Mouse (Mus musculus): Measurements from ENCODE around the gene Fbxl22. TPM values are rescaled to one million over a fixed set of nuclear protein-coding genes. Genes with fewer than 3 reads are reported as not detected.

The Fbxl22 gene
- total RNA-seq, 4 experiments from 2014 or later, result 0.16 to 0.39 (median 0.23) TPM

DNA sequence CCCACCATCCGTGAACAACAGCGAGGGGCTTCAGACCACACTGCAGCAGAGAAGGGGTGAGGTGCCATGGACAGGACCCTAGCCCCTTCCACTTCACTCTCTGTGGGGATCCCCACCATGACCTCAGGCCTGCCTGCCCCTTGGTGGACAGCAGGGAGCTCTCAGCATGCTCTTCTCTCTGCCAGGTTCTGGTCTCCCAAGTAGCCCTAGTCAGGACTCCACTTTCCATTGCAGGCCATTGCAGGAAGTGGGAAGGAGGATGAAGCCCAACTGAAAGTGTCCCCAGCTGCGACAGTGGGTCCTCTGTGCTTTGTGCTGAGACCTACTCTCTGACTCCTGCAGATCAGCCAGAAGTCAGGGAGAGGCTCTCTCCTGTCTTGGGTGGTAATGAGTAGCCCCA, 6.7 kb downstream of the Fbxl22 start:
- no peak for DNase-seq (ENCODE audit: low spot score in 2 of 2)

DNA sequence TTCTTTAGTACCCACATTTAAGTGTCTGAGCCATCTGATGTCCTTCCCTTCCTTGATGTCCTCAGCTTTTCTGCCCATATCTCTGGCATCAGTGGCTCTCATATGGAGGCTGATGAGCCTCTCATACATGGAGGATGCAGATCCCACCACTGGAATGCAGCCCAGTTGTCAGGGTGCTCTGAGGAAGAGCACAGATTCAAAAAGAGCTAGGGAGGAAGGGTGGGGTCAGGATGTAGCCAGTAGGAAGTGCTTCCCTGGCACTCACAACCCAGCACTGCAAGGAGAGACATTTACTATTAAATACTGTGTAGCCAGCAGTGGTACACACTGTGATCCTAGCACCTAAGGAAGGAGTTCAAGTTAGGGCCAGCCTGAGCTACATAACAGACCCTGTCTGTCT, 8.0 kb downstream of the Fbxl22 start:
- DNase-seq (ENCODE audit: low spot score in 2 of 2), result no peak

DNA sequence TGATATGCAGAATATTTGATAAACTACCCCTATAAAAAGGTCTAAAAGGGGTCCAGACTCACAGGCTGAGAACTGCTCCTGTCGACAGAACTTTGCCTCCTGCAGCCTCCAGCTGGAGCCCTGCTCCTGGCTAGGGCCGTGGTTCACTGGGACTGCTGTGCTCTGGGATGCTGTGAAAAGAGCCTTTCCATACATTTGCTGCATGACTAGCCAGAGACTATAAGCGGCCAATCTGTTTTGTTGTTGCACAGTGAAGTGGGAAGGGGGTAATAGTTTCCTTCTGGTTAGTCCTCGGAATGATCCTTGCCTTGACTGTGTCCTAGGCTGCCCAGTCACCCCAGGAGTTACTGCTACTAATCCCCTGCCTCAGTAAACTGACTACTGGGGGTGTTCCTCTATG, 8.4 kb downstream of the Fbxl22 start:
- DNase-seq (ENCODE audit: low spot score in 2 of 2), result no peak

DNA sequence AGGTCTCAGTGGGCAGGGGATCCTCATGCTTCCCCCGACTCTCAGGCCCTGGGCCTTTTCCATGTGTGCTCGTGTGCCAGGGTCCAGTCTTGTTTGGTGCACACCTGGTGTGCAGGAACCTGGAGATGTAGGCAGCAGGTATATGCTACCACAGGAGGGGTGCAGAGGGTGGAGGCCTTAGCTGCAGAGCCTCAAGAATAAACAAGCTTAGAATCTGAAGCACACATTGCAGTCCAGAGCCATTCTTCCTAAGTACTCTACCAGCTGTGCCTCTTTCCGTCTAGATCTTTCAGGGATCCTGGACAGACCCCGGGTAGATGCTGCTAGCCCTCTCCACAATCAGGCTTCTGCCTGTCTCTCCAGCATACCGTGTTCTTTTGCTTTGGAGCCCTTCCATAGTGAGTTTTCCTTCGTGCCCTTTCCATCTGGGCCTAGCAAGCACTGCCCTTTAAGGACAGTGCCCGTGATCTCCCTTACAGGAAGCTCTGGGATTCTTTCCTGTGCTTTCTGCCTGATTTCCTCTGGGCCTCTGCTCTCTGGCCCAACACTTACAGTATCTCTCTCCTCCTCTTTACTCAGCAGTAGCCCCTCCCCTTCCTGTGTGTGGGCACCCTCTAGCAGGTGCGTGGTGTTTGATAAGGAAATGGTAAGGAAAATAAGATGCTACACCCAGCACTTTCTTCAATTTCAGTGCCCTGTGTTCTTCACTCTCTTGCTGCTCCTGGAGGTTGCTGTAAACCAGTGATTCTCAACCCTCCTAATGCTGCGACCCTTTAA, 9.1 kb downstream of the Fbxl22 start:
- DNase-seq (ENCODE audit: low spot score in 2 of 2), result no peak

DNA sequence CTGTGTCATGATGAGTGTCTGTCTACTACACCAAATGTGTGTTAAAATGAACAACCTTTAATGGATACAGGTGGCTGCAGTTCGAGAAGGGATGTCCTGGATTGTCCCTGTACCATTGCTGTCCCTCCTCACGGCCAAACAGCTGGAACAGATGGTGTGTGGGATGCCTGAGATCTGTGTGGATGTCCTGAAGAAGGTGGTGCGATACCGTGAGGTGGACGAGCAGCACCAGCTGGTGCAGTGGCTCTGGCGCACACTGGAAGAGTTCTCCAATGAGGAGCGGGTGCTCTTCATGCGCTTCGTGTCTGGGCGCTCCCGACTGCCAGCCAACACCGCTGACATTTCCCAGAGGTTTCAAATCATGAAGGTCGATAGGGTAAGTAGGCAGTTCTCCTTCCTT, 9.9 kb downstream of the Fbxl22 start:
- DNase-seq (ENCODE audit: low spot score in 2 of 2), result peak in 1 of 2 experiments; percentile 55

DNA sequence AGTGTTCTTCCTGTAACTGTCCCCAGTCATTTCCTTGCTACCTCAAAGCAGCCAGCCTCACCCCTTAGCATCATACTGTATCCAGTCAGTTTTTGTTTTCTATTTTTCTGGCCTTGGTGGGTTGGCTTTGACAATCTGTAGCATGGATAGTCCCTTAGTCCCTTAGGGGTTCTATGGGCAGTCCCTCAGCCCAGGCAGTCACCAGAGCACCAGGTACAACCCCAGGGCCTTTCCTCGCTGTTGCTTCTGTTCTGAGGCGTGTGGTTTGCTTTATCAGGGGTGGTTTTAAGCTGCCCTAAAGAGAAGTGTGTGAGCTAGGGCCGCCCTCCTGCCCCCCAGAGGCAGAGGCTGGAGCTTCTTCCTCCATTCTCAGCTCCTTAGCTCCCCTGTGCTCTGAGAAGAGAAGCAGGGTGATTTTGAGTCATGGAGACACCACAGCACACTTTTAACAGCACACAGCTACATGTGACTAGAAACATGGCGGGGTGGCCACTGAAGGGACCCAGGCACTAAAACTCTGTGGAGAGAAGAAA, 10.4 kb downstream of the Fbxl22 start:
- no peak for DNase-seq (ENCODE audit: low spot score in 2 of 2)

DNA sequence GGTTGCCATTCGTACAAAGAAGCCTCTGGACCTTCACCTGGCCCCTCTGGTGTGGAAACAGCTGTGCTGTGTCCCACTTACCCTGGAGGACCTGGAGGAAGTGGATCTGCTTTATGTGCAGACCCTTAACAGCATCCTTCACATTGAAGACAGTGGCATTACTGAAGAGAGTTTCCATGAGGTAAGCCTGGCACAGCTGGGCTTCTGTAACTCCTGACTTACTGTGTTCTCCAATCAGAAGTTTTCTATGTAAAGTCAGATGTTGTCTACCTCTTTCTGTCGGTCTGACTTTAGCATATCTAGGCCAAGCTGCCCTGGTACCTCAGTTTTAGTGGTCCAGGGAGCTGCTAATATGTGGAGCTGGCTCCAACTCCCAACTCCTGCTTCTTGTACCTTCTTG, 13.1 kb downstream of the Fbxl22 start:
- DNase-seq (ENCODE audit: low spot score in 2 of 2), result no peak

DNA sequence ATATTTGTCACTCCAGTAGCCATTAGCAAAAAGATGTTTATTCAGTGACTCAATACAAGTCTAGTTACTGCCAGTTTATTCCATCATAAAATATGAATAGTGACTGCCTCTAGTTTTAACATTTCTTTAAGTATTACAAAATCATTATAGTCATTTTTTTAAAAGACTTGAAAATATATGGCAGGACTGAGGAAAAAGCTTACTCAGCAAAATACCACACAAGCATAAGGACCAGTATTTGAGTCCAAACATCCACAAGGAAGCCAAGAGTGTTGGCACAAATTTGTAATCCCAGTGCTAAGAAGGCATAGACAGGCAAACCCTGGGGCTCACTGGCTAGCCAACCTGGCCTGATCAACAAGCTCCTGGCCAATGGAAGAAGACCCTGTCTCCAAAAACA, 20.4 kb downstream of the Fbxl22 start:
- DNase-seq (ENCODE audit: low spot score in 2 of 2), result no peak

DNA sequence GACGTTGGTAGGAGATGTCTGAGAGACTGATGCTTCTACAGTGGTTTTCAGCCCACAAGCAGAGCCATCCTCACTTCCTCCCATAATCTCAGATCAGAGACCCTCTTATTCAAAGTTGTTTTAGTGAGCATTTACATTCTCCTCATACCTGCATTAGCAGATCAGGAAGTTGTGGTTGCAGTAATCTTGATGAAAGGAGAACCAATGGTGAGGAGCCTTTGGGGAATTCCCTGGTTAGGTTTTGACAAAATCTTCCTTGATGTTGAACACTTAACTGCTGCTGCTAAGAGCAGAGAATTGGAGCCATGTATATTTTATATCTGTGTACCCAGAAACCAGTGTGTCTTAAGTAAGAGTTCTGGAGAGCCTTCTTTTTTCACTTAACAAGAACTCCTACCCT, 22.0 kb downstream of the Fbxl22 start:
- DNase-seq (ENCODE audit: low spot score in 2 of 2), result no peak

DNA sequence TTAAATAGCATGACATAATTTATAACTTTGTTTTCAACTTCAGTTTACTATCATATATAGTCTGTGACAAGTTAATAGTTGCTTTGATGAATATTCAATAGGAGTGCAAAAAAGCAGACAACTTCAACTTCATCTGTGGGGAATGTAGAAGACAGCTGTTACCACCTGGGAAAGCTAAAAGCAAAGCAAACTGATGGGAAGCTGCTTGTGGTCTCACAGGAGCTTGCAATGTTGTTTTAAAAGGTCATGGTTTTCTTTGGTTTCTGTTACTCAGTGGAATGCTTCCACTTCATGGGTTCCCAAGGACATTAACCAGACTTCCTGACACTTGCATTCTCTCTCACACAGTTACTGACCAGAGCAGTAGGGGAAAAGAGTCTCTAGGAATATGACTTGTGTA, 25.6 kb downstream of the Fbxl22 start:
- no peak for DNase-seq (ENCODE audit: low spot score in 2 of 2)

DNA sequence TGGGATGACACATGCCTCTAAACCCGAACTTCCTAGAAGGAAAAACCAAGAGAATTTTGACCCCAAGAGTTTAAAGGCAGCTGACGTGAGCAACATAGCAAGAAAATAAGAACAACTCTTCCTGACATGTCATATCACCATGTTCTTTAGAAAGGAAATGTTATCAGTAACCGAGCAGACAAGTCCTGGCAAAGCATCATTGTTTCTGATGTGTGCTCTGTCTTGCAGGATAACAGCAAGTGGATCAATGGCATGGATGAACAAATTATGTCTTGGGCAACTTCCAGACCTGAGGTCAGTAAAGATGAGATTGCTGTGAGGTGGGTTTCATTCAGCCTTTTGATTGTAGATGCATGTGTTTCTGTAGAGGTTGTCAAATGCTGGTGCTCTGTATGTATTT, 31.0 kb downstream of the Fbxl22 start:
- DNase-seq (ENCODE audit: low spot score in 2 of 2), result no peak

DNA sequence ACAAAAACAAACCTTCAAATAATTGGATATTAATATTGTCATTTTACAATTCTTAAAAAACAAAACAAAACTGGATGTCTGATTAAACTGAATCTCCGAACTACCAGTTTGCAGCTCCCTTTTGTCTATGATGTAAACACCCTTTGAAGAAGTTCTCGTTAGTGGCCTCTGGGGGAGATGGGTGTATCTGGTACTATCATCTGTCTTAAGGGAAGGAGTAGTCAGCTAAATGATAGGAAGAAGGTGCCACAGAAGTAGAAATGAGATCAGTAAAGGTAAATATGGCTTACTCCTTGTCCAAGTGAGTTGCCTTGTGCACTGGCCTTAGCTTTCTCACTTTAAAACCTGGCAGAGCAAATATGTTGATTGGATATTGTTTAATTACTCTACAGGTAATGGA, 36.6 kb downstream of the Fbxl22 start:
- no peak for DNase-seq (ENCODE audit: low spot score in 2 of 2)

DNA sequence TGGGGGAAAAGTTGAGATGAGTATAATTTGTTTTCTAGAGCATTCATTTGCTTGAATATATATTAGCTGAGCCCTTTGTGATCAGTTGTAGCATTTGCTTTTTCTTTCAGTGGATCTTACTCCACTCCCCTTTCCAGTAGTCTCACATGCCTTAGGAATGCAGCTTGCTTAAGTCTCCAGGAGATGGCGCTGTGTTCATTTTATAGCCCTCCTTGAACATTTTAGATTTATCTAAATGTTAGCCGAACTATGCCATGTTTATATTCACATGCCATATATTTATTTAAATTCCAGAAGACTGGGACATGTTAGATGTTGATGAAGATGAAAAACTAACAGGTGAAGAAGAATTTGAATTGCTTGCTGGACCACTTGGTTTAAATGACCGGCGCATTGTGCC, 49.3 kb downstream of the Fbxl22 start:
- DNase-seq (ENCODE audit: low spot score in 2 of 2), result no peak

Other genes starting within 250 kb of the Fbxl22 start
- gene Herc1, start 164.1 kb downstream of the Fbxl22 start, total RNA-seq (2022), result 100 to 1,000 TPM; 102 to 128 (median 112) TPM
- gene Usp3, start 78.5 kb upstream of the Fbxl22 start, total RNA-seq (2022), result 10 to 100 TPM; 39.9 to 47.9 (median 43.7) TPM
- 10 to 100 TPM; 33.8 to 56.2 (median 43.3) TPM for gene Car12, start 199.1 kb upstream of the Fbxl22 start, total RNA-seq (2022)

Data from layer of hippocampus, adult 8-10 months (tissue).